Mouse (Mus musculus) intestine, postnatal 0 days (tissue): Measurements from ENCODE around the gene Tmem231. TPM values are rescaled to one million over a fixed set of nuclear protein-coding genes. Genes with fewer than 3 reads are reported as not detected.
"Not testable (repeated sequence)": the region's sequence is repeated elsewhere in the genome, so short reads cannot be mapped to it uniquely, and the experiment has no call there.

Source experiments
- ATAC-seq: fragments of 200-750 bp; cut with Nextera tagmentation; 2 replicates; pipeline ENCODE4 v1.8.0; 2017; ENCODE audit warnings: mild to moderate bottlenecking, moderate TSS enrichment, moderate library complexity
- H3K27ac ChIP-seq: fragments of 300-500 bp; sonication (generic); 2 replicates; pipeline ENCODE4 v1.5.1; 2014; ENCODE audit warnings: mild to moderate bottlenecking, low read depth, low read length, moderate library complexity
- H3K27me3 ChIP-seq: fragments of 300-500 bp; sonication (generic); replicated peaks from 2 replicates; pipeline ENCODE4 v1.6.1; 2014; ENCODE audit warnings: low read length, mixed read lengths; ENCODE audit not compliant: control insufficient read depth, insufficient read depth
- H3K36me3 ChIP-seq: fragments of 300-500 bp; sonication (generic); 2 replicates; pipeline ENCODE4 v1.6.1; 2014; ENCODE audit warnings: mild to moderate bottlenecking, moderate library complexity; ENCODE audit not compliant: control insufficient read depth, insufficient read depth
- H3K4me1 ChIP-seq: fragments of 300-500 bp; sonication (generic); replicated peaks from 2 replicates; pipeline ENCODE4 v1.6.1; 2014; ENCODE audit warnings: antibody characterized with exemption, low read length, mixed read lengths; ENCODE audit not compliant: control insufficient read depth, insufficient read depth
- H3K4me2 ChIP-seq: fragments of 300-500 bp; sonication (generic); replicated peaks from 2 replicates; pipeline ENCODE4 v1.6.1; 2014; ENCODE audit warnings: low read depth, mild to moderate bottlenecking, moderate library complexity
- H3K4me3 ChIP-seq: fragments of 300-500 bp; sonication (generic); 2 replicates; pipeline ENCODE4 v1.5.1; 2014; ENCODE audit warnings: low read depth, low read length
- H3K9ac ChIP-seq: fragments of 300-500 bp; sonication (generic); 2 replicates; pipeline ENCODE4 v1.6.1; 2014; ENCODE audit warnings: mild to moderate bottlenecking, low read depth, low read length
- H3K9me3 ChIP-seq: fragments of 300-500 bp; sonication (generic); 2 replicates; pipeline ENCODE4 v1.6.1; 2016; ENCODE audit warnings: mixed run types; ENCODE audit not compliant: control insufficient read depth
- CTCF ChIP-seq: sonication (generic); IDR thresholded peaks from 2 replicates; pipeline ENCODE4 v1.5.1; 2016; ENCODE audit warnings: low read depth, mild to moderate bottlenecking, control low read depth, antibody characterized with exemption, moderate library complexity
- WGBS: fragments of 180-500 bp; shearing (Covaris S2); extraction: QIAGEN DNeasy Blood & Tissue Kit; methylation state at CpG from one replicate; pipeline ENCODE4 v1.1.7; 2014; 5-methylcytosine and 5-hydroxymethylcytosine counted together
- polyA plus RNA-seq: library from polyadenylated mRNA; unstranded; fragments of >200 nt; fragmentation: Nextera tagmentation; extraction: Ambion mirVana; gene quantifications from 2 replicates; pipeline ENCODE4 v1.2.1, GENCODE M21; 2015

Tmem231 gene
- polyA plus RNA-seq, 1 experiment from 2014 or later: 2.2 TPM

DNA sequence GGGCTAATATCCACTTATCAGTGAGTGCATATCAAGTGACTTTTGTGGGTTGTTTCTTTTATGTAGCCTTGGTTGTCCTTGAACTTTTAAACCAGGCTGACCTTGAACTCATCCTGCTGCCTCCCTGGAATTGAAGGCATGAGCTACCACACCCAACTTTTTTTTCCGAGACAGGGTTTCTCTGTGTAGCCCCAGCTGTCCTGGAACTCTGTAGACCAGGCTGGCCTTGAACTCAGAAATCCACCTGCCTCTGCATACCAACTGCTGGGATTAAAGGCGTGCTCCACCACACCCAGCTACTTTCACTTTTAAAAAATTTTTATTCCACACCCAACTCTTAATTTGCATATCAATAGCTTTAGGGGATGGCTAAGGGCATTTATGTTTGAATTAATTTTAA lies 9.9 kb upstream of the Tmem231 start:
- TF ChIP-seq CTCF: no peak
- no peak for ATAC-seq
- Histone ChIP-seq H3K27ac (no peak overlapping the region), H3K36me3 (peaks cover 47% of the 10 kb centered on the region), H3K4me2 (no peak overlapping the region), H3K4me1 (no peaks in the 10 kb centered on the region; the same call in 1 of the 2 replicates), H3K9me3 (no peaks in the 10 kb centered on the region), H3K9ac (no peak overlapping the region), H3K4me3 (no peak overlapping the region), H3K27me3 (no peaks in the 10 kb centered on the region)
- 69% methylated on average over 2 of the region's 2 CpGs for WGBS

DNA sequence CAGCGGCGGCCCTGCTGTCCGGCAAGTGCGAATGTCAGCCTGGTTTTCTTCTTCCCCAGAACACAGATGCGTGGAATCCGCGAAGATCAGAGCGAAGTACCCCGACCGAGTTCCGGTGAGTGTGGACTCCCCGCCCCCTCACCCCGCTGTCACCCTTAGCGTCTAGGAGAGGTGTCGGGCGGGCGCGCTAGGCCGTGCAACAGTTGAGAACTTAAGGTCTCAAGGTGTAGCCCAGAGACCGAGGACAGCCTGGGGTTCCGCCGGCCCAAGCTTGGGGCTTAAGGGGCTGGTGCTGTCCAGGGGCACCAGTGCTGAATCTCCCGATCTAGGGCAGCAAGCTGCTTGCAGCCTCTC lies 7.4 kb upstream of the Tmem231 start:
- ATAC-seq: 0 out of 2 replicates have a peak, but pooled peaks have one; percentile 0
- under 1% methylated on average over 23 of the region's 23 CpGs for WGBS
- Histone ChIP-seq H3K4me3 (peak overlapping the region; percentile 64), H3K36me3 (peaks cover 25% of the 10 kb centered on the region), H3K27me3 (no peaks in the 10 kb centered on the region), H3K9me3 (no peaks in the 10 kb centered on the region), H3K4me2 (peak overlapping the region; percentile 85), H3K27ac (peak overlapping the region; percentile 63; the same call in 1 of the 2 replicates), H3K4me1 (no peaks in the 10 kb centered on the region; the same call in 1 of the 2 replicates), H3K9ac (peak overlapping the region; percentile 70)
- TF ChIP-seq CTCF: no peak

DNA sequence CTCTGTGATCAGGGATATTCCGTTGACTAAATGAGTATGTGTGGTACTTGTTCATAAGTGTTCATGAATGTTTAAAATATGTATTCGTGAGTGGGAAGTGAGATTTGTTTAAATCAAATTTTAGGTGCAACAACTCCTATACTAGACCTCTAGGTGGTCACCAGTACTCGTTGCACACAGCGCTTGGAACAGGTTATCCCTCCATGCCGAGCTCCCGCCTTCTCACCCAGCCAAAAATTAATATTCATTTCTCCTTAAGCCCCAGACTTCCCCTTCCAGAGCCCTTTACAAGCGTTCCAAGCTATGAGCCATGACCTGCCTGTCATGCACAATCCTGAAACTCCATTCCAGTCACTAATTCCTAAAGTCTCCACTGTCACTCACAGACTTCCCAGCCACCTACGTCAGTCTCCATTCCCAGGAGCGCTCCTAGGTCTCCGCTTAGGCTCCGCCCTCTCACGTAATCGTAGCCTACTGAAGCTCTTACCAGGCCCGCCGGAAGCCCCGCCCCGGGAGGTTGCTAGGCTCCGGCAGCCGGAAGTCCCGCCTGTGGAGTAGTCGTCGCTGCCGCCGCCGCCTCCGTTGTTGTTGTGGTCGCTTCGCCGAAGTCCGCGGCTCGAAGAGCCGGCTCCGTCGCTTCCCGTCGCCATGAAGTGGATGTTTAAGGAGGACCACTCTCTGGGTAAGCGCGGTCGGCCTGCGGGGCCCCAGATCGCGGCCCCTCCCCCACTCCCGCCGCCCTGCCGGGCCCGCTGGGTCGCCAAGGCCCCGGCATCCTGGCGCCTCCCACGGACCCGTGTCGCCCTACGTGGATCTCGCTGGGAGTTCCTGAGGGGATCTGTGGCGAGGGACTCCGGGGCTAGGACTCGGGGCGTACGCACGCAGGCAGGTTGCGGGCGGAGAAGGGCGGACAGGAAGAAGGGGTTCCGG lies 6.8 kb upstream of the Tmem231 start, which contains the start of gene Gabarapl2:
Gene Gabarapl2, plus strand, starts transcription at position 533 of the 930 bp plus-strand sequence.
- Histone ChIP-seq H3K27me3 (no peaks in the 10 kb centered on the region), H3K4me1 (no peaks in the 10 kb centered on the region; the same call in 1 of the 2 replicates), H3K9ac (peak within 1 kb of the TSS; percentile 70), H3K27ac (peak within 1 kb of the TSS; percentile 88), H3K4me2 (peak within 1 kb of the TSS; percentile 85), H3K9me3 (no peaks in the 10 kb centered on the region), H3K4me3 (peak within 1 kb of the TSS; percentile 64), H3K36me3 (peaks cover 21% of the 10 kb centered on the region)
- under 1% methylated on average over 65 of the region's 65 CpGs for WGBS
- ATAC-seq: peak; percentile 93
- TF ChIP-seq CTCF: no peak; the same call in 1 of the 2 replicates

DNA sequence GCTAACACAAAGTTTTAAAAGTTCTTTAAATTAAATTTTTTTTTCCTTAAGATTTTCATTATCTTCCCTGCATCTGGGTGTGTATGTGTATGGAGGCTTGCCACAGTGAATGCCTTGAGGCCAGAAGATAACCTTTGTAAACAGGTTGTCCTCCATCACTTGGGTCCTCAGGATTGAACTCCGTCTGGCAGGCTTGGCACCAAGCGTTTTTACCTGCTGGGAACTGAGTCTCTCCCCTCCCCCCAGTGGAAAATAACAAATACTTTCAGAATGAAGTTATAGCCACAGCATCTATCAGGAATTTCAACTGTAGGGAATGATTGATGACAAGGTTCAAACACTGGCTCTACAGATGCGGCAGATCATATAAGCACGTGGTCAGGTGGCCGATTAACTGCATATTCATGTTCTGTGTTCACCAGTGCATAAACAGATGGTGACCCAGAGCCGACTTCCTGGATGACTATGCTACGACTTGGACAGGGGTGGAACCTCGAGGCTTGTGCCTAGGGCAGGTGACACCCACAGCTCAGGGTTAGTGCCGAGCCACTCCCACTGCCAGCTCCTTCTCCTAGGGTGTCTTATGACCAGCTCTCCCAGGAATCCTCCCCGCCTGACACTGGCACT lies 5.9 kb upstream of the Tmem231 start:
- no peaks in the 10 kb centered on the region for H3K9me3 ChIP-seq
- peak; percentile 95 for ATAC-seq
- peak overlapping the region; percentile 64 for H3K4me3 ChIP-seq
- 4% methylated on average over 10 of the region's 10 CpGs for WGBS
- 0 out of 2 replicates have a peak overlapping the region, but pooled peaks have one; percentile 13 for H3K9ac ChIP-seq
- H3K4me2 ChIP-seq: peak overlapping the region; percentile 85
- H3K4me1 ChIP-seq: no peaks in the 10 kb centered on the region; the same call in 1 of the 2 replicates
- peaks cover 16% of the 10 kb centered on the region; the same call in 1 of the 2 replicates for H3K36me3 ChIP-seq
- TF ChIP-seq CTCF: no peak
- peak overlapping the region; percentile 88 for H3K27ac ChIP-seq
- H3K27me3 ChIP-seq: no peaks in the 10 kb centered on the region

DNA sequence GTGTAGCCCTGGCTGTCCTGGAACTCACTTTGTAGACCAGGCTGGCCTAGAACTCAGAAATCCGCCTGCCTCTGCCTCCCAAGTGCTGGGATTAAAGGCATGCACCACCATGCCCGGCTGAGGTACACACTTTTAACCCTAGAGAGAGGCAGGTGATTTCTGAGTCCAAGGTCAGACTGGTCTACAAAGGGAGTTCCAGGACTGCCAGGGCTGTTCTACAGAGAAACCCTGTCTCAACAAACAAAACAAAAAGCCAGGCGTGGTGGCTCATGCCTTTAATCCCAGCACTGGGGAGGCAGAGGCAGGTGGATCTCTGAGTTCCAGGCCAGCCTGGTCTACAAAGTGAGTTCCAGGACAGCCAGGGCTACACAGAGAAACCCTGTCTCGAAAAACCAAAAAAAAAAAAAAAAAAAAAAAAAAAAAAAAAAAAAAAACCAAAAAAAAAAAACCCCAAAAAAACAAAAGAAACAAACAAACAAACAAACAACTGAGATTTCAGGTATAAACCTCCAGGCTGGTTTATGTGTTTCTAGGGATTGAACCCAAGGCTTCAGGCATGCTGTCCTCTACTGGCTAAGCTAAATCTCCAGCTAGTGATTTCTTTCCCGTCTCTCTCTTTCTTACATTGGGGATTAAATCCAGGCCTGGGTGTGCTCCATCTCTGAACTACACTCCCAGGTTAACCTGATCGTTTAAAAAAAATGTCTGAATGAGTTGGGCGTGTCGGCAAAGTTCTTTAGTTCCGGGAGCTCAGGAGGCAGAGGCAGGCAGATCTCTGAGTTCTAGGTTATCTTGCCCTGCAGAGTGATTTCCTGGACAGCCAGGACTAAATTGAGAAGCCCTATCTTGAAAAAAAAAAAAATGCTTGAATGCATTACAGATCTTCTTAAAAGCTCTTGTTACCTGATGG lies 4.7 kb upstream of the Tmem231 start:
- H3K9me3 ChIP-seq, H3K4me2 ChIP-seq, H3K4me3 ChIP-seq, H3K27me3 ChIP-seq, H3K4me1 ChIP-seq, H3K27ac ChIP-seq, ATAC-seq, H3K9ac ChIP-seq: not testable (repeated sequence)
- 85% methylated on average over 8 of the region's 9 CpGs for WGBS
- H3K36me3 ChIP-seq: peaks cover 11% of the 10 kb centered on the region; the same call in 1 of the 2 replicates
